Comparison of ENCODE assay signal across 12 mouse cellular contexts in the genomic region with DNA sequence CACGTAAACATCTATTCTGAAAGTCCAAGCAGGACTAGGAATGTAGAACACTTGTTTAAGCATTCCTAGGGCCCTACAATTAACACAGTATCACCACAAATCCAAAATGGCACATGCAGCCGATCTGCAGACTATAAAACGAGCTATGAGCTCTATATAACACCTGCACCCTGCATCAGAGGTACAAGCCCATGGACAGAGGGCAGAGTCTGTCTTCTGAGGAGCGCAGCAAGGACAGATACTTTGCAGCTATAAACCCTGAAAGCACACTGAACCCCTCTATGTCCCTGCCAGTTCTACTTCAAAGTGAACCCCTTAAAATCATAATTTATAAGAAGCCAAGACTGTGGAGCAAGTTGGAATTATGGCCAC.
DNase-seq lines count a peak whose midpoint lies in the region; ATAC-seq and TF ChIP-seq lines count a peak whose summit lies in the region.
"Had no signal": no experiment of that assay in that cellular context is flagged by ENCODE, and none has a peak within 500 bp of the region (broad histone marks: within the 10 kb centered on the region; RNA-seq: fewer than 3 reads in every experiment).

No protein-coding gene starts in this region.

- H3K27me3 ChIP-seq in heart, embryonic 16.5 days (ENCODE audit: control insufficient read depth, insufficient read depth, low read length) = no peaks in the 10 kb centered on the region
- no peaks in the 10 kb centered on the region for H3K27me3 ChIP-seq in megakaryocyte, embryonic 14.5 days (replicated peaks)
- no peaks in the 10 kb centered on the region for H3K27me3 ChIP-seq in liver, postnatal 0 days (ENCODE audit: insufficient read depth, low read length)
- H3K27me3 ChIP-seq: forebrain, embryonic 15.5 days; stomach, embryonic 15.5 days had no signal

- peak overlapping the region; percentile 58 for H3K4me2 ChIP-seq in heart, embryonic 16.5 days (ENCODE audit: low read depth, low read length)
- H3K4me2 ChIP-seq in liver, postnatal 0 days (ENCODE audit: low read depth, low read length) = peak overlapping the region; percentile 36
- H3K4me2 ChIP-seq: forebrain, embryonic 15.5 days; hindbrain, embryonic 14.5 days; stomach, embryonic 15.5 days had no signal

- TF ChIP-seq EP300 in liver, postnatal 0 days (IDR thresholded peaks at IDR 0.05; ENCODE audit: low read depth) = no peak

- 38% methylated on average over 4 of the region's 4 CpGs for WGBS in heart, embryonic 16.5 days
- WGBS in liver, postnatal 0 days (ENCODE audit: insufficient replicate concordance) = 27% methylated on average over 4 of the region's 4 CpGs

- H3K9ac ChIP-seq in heart, embryonic 16.5 days (ENCODE audit: low read length) = peak overlapping the region; percentile 52
- no peak overlapping the region for H3K9ac ChIP-seq in liver, postnatal 0 days (replicated peaks)
- H3K9ac ChIP-seq: forebrain, embryonic 15.5 days; hindbrain, embryonic 14.5 days; stomach, embryonic 15.5 days had no signal

- no peak overlapping the region for H3K4me3 ChIP-seq in heart, embryonic 16.5 days (ENCODE audit: low read length)
- peak overlapping the region; percentile 86 for H3K4me3 ChIP-seq in megakaryocyte, embryonic 14.5 days (replicated peaks)
- H3K4me3 ChIP-seq in liver, postnatal 0 days (ENCODE audit: low read depth, low read length) = no peak overlapping the region
- H3K4me3 ChIP-seq: forebrain, embryonic 15.5 days; stomach, embryonic 15.5 days had no signal

- no peak for DNase-seq in heart, postnatal 36 days
- no peak for DNase-seq in liver, postnatal 0 days
- no peak for DNase-seq in cerebellum, postnatal 36 days
- DNase-seq in right cerebral cortex, postnatal 36 days (ENCODE audit: low spot score in 2 of 2) = no peak
- DNase-seq: layer of hippocampus, adult 9-11 months had no signal

- H3K9me3 ChIP-seq in heart, embryonic 16.5 days (replicated peaks; ENCODE audit: control insufficient read depth, low read length) = no peaks in the 10 kb centered on the region
- H3K9me3 ChIP-seq in megakaryocyte, embryonic 14.5 days = no peaks in the 10 kb centered on the region
- H3K9me3 ChIP-seq in liver, postnatal 0 days (ENCODE audit: low read length) = no peaks in the 10 kb centered on the region
- H3K9me3 ChIP-seq: forebrain, embryonic 15.5 days; stomach, embryonic 15.5 days had no signal

- intact Hi-C loops in heart, postnatal 36 days (cut with DNase I) = loop anchor here (2.0 kb wide), 2 partner anchors 18 to 30 kb away; no protein-coding TSS in a partner anchor

- peak overlapping the region; percentile 95 for H3K27ac ChIP-seq in heart, embryonic 16.5 days (ENCODE audit: low read length)
- H3K27ac ChIP-seq in liver, postnatal 0 days (ENCODE audit: low read depth) = peak overlapping the region; percentile 64
- H3K27ac ChIP-seq: forebrain, embryonic 15.5 days; stomach, embryonic 15.5 days had no signal

- H3K4me1 ChIP-seq in heart, embryonic 16.5 days (ENCODE audit: control insufficient read depth, insufficient read depth, low read length) = peaks cover 66% of the 10 kb centered on the region
- H3K4me1 ChIP-seq in megakaryocyte, embryonic 14.5 days = peaks cover 87% of the 10 kb centered on the region
- peaks cover 34% of the 10 kb centered on the region for H3K4me1 ChIP-seq in liver, postnatal 0 days (ENCODE audit: insufficient read depth)
- H3K4me1 ChIP-seq: forebrain, embryonic 15.5 days had no signal

- TF ChIP-seq CTCF in liver, postnatal 0 days (IDR thresholded peaks at IDR 0.05; ENCODE audit: low read depth) = no peak

- ATAC-seq in heart, embryonic 16.5 days (replicated peaks; ENCODE audit: extremely low read depth, insufficient read depth, low FRiP score) = peak; percentile 23
- no peak for ATAC-seq in megakaryocyte, adult 5-6 weeks (ENCODE audit: poor library complexity, severe bottlenecking)
- ATAC-seq in erythroid progenitor cell, adult 5-6 weeks (replicated peaks; ENCODE audit: low FRiP score, poor library complexity, severe bottlenecking) = peak; percentile 60
- peak; percentile 41 for ATAC-seq in liver, postnatal 0 days
- ATAC-seq: forebrain, embryonic 15.5 days had no signal

- no peaks in the 10 kb centered on the region for H3K36me3 ChIP-seq in heart, embryonic 16.5 days (ENCODE audit: control insufficient read depth, insufficient read depth)
- peaks cover 54% of the 10 kb centered on the region for H3K36me3 ChIP-seq in megakaryocyte, embryonic 14.5 days (replicated peaks; ENCODE audit: low read length)
- H3K36me3 ChIP-seq in liver, postnatal 0 days (replicated peaks; ENCODE audit: insufficient read depth, low read length) = no peaks in the 10 kb centered on the region; the same call in 1 of the 2 replicates
- H3K36me3 ChIP-seq: forebrain, embryonic 15.5 days; stomach, embryonic 15.5 days had no signal
